9 mouse cellular contexts compared by ENCODE assay signal in genomic region chr7:83794705-83795104, GRCm38 (mm10). TPM values are rescaled to one million over a fixed set of nuclear protein-coding genes. Genes with fewer than 3 reads are reported as not detected.
DNase-seq lines count a peak whose midpoint lies in the region; ATAC-seq and TF ChIP-seq lines count a peak whose summit lies in the region.
"Had no signal": no experiment of that assay in that cellular context is flagged by ENCODE, and none has a peak within 500 bp of the region (broad histone marks: within the 10 kb centered on the region; RNA-seq: fewer than 3 reads in every experiment).

Gene Cfap161, minus strand, starts transcription at chr7:83794880.

- no peak within 1 kb of the TSS for H3K27ac ChIP-seq in embryonic facial prominence, embryonic 11.5 days (replicated peaks; ENCODE audit: low read depth, low read length)
- H3K27ac ChIP-seq in kidney, embryonic 15.5 days, result no peak within 1 kb of the TSS
- peak within 1 kb of the TSS; percentile 71 for H3K27ac ChIP-seq in testis, adult 2 months (ENCODE audit: control insufficient read depth, insufficient read depth, low read depth, low read length)

- TF ChIP-seq CTCF in testis, adult 2 months (IDR thresholded peaks at IDR 0.05; ENCODE audit: control insufficient read depth, insufficient read depth, insufficient replicate concordance, low read depth, low read length), result no peak

- WGBS in embryonic facial prominence, embryonic 11.5 days, result 5% methylated on average over 14 of the region's 14 CpGs
- WGBS in kidney, embryonic 15.5 days, result 5% methylated on average over 14 of the region's 14 CpGs

- no peak within 1 kb of the TSS for H3K9ac ChIP-seq in embryonic facial prominence, embryonic 11.5 days (replicated peaks; ENCODE audit: low read length)
- no peak within 1 kb of the TSS for H3K9ac ChIP-seq in kidney, embryonic 15.5 days

- peak; percentile 96 for TF ChIP-seq POLR2A in testis, adult 2 months (IDR thresholded peaks at IDR 0.05; ENCODE audit: control insufficient read depth, low read depth, low read length)

- peak; percentile 62 for DNase-seq in adrenal gland, postnatal 10 days
- DNase-seq in adrenal gland, adult 18-20 months (ENCODE audit: low spot score in 2 of 2), result no peak
- DNase-seq in 416B (ENCODE audit: low read depth), result peak; percentile 28
- peak; percentile 97 for DNase-seq in embryonic facial prominence, embryonic 11.5 days (ENCODE audit: low spot score)
- peak; percentile 17 for DNase-seq in lung, postnatal 25 days (ENCODE audit: low spot score)
- no peak for DNase-seq in layer of hippocampus, adult 18-20 months (ENCODE audit: low spot score in 2 of 2)

- no peaks in the 10 kb centered on the region for H3K27me3 ChIP-seq in embryonic facial prominence, embryonic 11.5 days (ENCODE audit: control insufficient read depth, insufficient read depth, low read length)
- no peaks in the 10 kb centered on the region for H3K27me3 ChIP-seq in kidney, embryonic 15.5 days
- H3K27me3 ChIP-seq in testis, adult 2 months (ENCODE audit: control insufficient read depth, insufficient read depth, low read length), result no peaks in the 10 kb centered on the region

- H3K4me1 ChIP-seq in embryonic facial prominence, embryonic 11.5 days (ENCODE audit: control insufficient read depth, insufficient read depth, low read length), result no peaks in the 10 kb centered on the region; the same call in 1 of the 2 replicates
- H3K4me1 ChIP-seq in kidney, embryonic 15.5 days, result peaks cover 8% of the 10 kb centered on the region; the same call in 1 of the 2 replicates
- H3K4me1 ChIP-seq in testis, adult 2 months (ENCODE audit: control insufficient read depth, insufficient read depth, low read length), result peaks cover 9% of the 10 kb centered on the region

- no peaks in the 10 kb centered on the region for H3K36me3 ChIP-seq in embryonic facial prominence, embryonic 11.5 days (replicated peaks; ENCODE audit: control insufficient read depth, insufficient read depth, low read depth, low read length)
- H3K36me3 ChIP-seq in kidney, embryonic 15.5 days, result no peaks in the 10 kb centered on the region
- H3K36me3 ChIP-seq in testis, adult 2 months (ENCODE audit: control insufficient read depth, insufficient read depth, low read length), result no peaks in the 10 kb centered on the region

- 0 out of 2 replicates have a peak within 1 kb of the TSS, but pooled peaks have one; percentile 21 for H3K4me2 ChIP-seq in embryonic facial prominence, embryonic 11.5 days (ENCODE audit: low read depth, low read length)
- H3K4me2 ChIP-seq in kidney, embryonic 15.5 days, result peak within 1 kb of the TSS; percentile 36

- ATAC-seq in embryonic facial prominence, embryonic 11.5 days (replicated peaks; ENCODE audit: insufficient number of reproducible peaks, low FRiP score, low TSS enrichment, low read depth), result peak; percentile 94
- ATAC-seq in kidney, embryonic 15.5 days (replicated peaks; ENCODE audit: low FRiP score), result peak; percentile 97

- no peak within 1 kb of the TSS for H3K4me3 ChIP-seq in embryonic facial prominence, embryonic 11.5 days (ENCODE audit: low read depth, low read length)
- H3K4me3 ChIP-seq in kidney, embryonic 15.5 days (replicated peaks), result no peak within 1 kb of the TSS
- peak within 1 kb of the TSS; percentile 92 for H3K4me3 ChIP-seq in testis, adult 2 months (ENCODE audit: control insufficient read depth, low read depth, low read length)

- H3K9me3 ChIP-seq in embryonic facial prominence, embryonic 11.5 days (replicated peaks; ENCODE audit: control insufficient read depth, low read length), result no peaks in the 10 kb centered on the region
- H3K9me3 ChIP-seq in kidney, embryonic 15.5 days (replicated peaks), result no peaks in the 10 kb centered on the region

RNA-seq across cellular contexts. Expression of gene Cfap161, which starts in this region (rescaled TPM):
- under 1 TPM in 1 of 2 experiments, not detected in 1; 0.33 TPM for total RNA-seq in adrenal gland, postnatal 10 days (2021)
- under 1 TPM; 0.63 to 0.74 TPM for total RNA-seq in adrenal gland, adult 18-20 months (2021)
- polyA plus RNA-seq in embryonic facial prominence, embryonic 11.5 days (2014; fragmentation: Nextera tagmentation; extraction: Ambion mirVana), result 0.41 TPM in 1 of 2 replicates, not detected in the other
- polyA plus RNA-seq in kidney, embryonic 15.5 days (2015; fragmentation: Nextera tagmentation; extraction: Ambion mirVana), result 0.17 TPM in 1 of 2 replicates, not detected in the other
- 53.9 and 59.4 TPM in 2 replicates for polyA plus RNA-seq in testis, adult 2 months (2012; rRNA removed)
- 1 to 10 TPM; 1.7 to 2.2 TPM for total RNA-seq in layer of hippocampus, adult 18-20 months (2021)
- polyA plus RNA-seq: C2C12 had no signal

Comparison
In these comparisons a context has a peak if more than half of its experiments do, and no peak if none do; other contexts are left out.
1. RNA of gene Cfap161 (polyA plus RNA-seq): 53.9 to 59.4 TPM in testis, adult 2 months; 0.41 TPM in embryonic facial prominence, embryonic 11.5 days and 0.17 TPM in kidney, embryonic 15.5 days; every median in the first group is over 10 times any median in the second.
2. Peak in DNase-seq in adrenal gland, postnatal 10 days; RNA of the gene not detected or under 1 TPM.
3. Peak in DNase-seq, ATAC-seq and H3K4me2 ChIP-seq in embryonic facial prominence, embryonic 11.5 days; RNA of the gene not detected or under 1 TPM.
4. Peak in ATAC-seq and H3K4me2 ChIP-seq in kidney, embryonic 15.5 days; RNA of the gene not detected or under 1 TPM.
5. DNase-seq: peak in 416B (single experiment) and lung, postnatal 25 days (single experiment); none in adrenal gland, adult 18-20 months (0 of 2) and layer of hippocampus, adult 18-20 months (0 of 2).